Mouse (Mus musculus): ENCODE measurements around the gene Pkp1. TPM values are rescaled to one million over a fixed set of nuclear protein-coding genes. Genes with fewer than 3 reads are reported as not detected.

Pkp1 gene
- polyA plus RNA-seq, 1 experiment from 2014 or later: not detected

- H3K4me3 ChIP-seq (replicated peaks): no peak within 1 kb of the TSS
- H3K4me1 ChIP-seq (replicated peaks): no peaks in the 10 kb centered on the region
- H3K27me3 ChIP-seq: no peaks in the 10 kb centered on the region
- H3K4me2 ChIP-seq (replicated peaks): no peak within 1 kb of the TSS
- H3K9ac ChIP-seq (replicated peaks): no peak within 1 kb of the TSS
- H3K36me3 ChIP-seq: no peaks in the 10 kb centered on the region
- 51% methylated on average over 9 of the region's 9 CpGs for WGBS
- no peak within 1 kb of the TSS for H3K27ac ChIP-seq
- no peaks in the 10 kb centered on the region for H3K9me3 ChIP-seq
- ATAC-seq: no peak
Measured at GRCm38 (mm10) chr1:135835716-135836483, 83.1 kb downstream of the Pkp1 start, which contains the start of gene Tnnt2. Tnnt2 (plus strand) TSS chr1:135836354.

DNA sequence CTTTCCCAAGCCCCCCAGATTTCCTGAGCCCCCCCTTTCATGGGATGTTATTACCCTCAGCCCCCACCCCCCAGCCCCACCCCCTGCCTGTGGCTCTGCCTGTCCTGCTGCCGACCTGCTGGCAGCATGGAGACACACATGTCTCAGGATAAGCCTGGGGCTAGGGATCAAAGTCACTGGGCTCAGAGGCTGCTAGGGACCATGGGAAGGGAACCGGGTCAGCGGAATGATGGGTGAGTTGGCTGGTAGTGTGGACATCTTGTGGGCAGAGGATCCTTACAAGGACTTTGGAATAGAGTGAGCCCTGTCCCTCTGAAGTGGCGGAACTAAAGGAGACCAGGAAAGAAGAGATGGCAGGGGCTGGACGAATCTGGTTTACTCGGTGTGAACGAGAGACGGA is 84.0 kb downstream of the Pkp1 start:
- 82% methylated on average over 8 of the region's 8 CpGs for WGBS
- Histone ChIP-seq H3K27ac (no peak overlapping the region), H3K9ac (replicated peaks) (no peak overlapping the region), H3K36me3 (no peaks in the 10 kb centered on the region), H3K27me3 (no peaks in the 10 kb centered on the region), H3K4me1 (replicated peaks) (no peaks in the 10 kb centered on the region), H3K9me3 (no peaks in the 10 kb centered on the region), H3K4me2 (replicated peaks) (no peak overlapping the region), H3K4me3 (replicated peaks) (no peak overlapping the region)
- ATAC-seq: no peak

DNA sequence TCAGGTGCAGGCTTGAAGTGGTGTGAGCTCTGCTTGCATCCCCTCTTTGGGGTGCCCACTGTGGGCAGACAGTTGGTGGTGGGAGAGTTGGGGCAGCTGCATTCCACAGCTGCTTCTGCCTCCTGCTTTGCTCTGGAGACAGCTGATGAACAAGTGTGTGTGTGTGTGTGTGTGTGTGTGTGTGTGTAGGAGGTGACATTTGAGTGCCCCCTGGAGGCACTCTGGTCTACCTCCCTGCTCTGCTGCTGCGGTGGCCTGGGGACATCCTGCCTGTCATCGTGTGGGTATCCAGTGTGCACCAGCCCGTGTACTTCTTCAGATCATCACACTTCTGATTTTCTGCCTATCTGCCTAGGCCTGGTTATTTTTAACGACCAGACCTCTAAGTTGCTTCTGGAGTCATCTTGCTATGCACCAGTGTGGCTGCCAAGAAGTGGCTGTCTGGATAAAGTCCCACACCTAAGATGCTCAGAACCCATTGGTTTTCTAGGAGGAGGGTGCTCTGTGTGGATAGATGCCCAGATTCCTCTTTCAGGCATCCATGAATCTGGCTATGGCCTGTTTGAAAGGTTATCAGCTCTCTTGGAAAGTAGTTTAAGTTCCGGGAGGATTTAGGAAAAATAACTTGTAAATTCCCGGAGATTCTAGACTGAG is 84.7 kb downstream of the Pkp1 start:
- WGBS: 79% methylated on average over 6 of the region's 6 CpGs

GRCm38 (mm10) chr1:135828918-135829317 is 90.1 kb downstream of the Pkp1 start:
- WGBS: 0% methylated on average over 1 of the region's 1 CpGs
- H3K9me3 ChIP-seq: no peaks in the 10 kb centered on the region
- no peaks in the 10 kb centered on the region for H3K4me1 ChIP-seq (replicated peaks)
- H3K4me3 ChIP-seq (replicated peaks): no peak overlapping the region
- no peaks in the 10 kb centered on the region for H3K36me3 ChIP-seq
- no peak overlapping the region for H3K9ac ChIP-seq (replicated peaks)
- no peak overlapping the region for H3K4me2 ChIP-seq (replicated peaks)
- no peaks in the 10 kb centered on the region for H3K27me3 ChIP-seq
- H3K27ac ChIP-seq: no peak overlapping the region
- no peak for ATAC-seq

More for the DNA sequence above, 84.7 kb downstream of the Pkp1 start:
- H3K9ac ChIP-seq (replicated peaks): no peak overlapping the region
- H3K4me3 ChIP-seq (replicated peaks): no peak overlapping the region
- no peaks in the 10 kb centered on the region for H3K9me3 ChIP-seq
- no peak for ATAC-seq
- no peaks in the 10 kb centered on the region for H3K4me1 ChIP-seq (replicated peaks)
- no peaks in the 10 kb centered on the region for H3K27me3 ChIP-seq
- no peaks in the 10 kb centered on the region for H3K36me3 ChIP-seq
- H3K4me2 ChIP-seq (replicated peaks): no peak overlapping the region
- no peak overlapping the region for H3K27ac ChIP-seq

- Histone ChIP-seq H3K4me1 (replicated peaks) (peaks cover 12% of the 10 kb centered on the region), H3K36me3 (no peaks in the 10 kb centered on the region), H3K9ac (replicated peaks) (no peak overlapping the region), H3K9me3 (no peaks in the 10 kb centered on the region), H3K4me2 (replicated peaks) (no peak overlapping the region), H3K4me3 (replicated peaks) (no peak overlapping the region), H3K27ac (no peak overlapping the region), H3K27me3 (peaks cover 57% of the 10 kb centered on the region)
- no peak for ATAC-seq
- WGBS: 79% methylated on average over 7 of the region's 7 CpGs
Measured at GRCm38 (mm10) chr1:135821780-135822179, 97.2 kb downstream of the Pkp1 start.

Other genes with a start within 250 kb of the Pkp1 start
- 13.9 and 16.0 TPM in 2 replicates for gene Csrp1, start 199.1 kb downstream of the Pkp1 start, polyA plus RNA-seq (2015; fragmentation: Nextera tagmentation; extraction: Ambion mirVana)
- 12.5 and 14.8 TPM in 2 replicates for gene Phlda3, start 153.1 kb downstream of the Pkp1 start, polyA plus RNA-seq (2015; fragmentation: Nextera tagmentation; extraction: Ambion mirVana)
- gene Tnni1, start 139.8 kb downstream of the Pkp1 start, polyA plus RNA-seq (2015; fragmentation: Nextera tagmentation; extraction: Ambion mirVana): 0.20 and 0.34 TPM in 2 replicates
- 0.36 and 0.37 TPM in 2 replicates for gene Lad1, start 100.6 kb downstream of the Pkp1 start, polyA plus RNA-seq (2015; fragmentation: Nextera tagmentation; extraction: Ambion mirVana)
- 0.26 and 0.55 TPM in 2 replicates for gene Tnnt2, start 82.9 kb downstream of the Pkp1 start, polyA plus RNA-seq (2015; fragmentation: Nextera tagmentation; extraction: Ambion mirVana)
- not detected in 2 replicates for gene Igfn1, start 87.1 kb upstream of the Pkp1 start, polyA plus RNA-seq (2015; fragmentation: Nextera tagmentation; extraction: Ambion mirVana)
- 144 and 146 TPM in 2 replicates for gene Tmem9, start 88.9 kb upstream of the Pkp1 start, polyA plus RNA-seq (2015; fragmentation: Nextera tagmentation; extraction: Ambion mirVana)
- gene Ascl5, start 131.6 kb upstream of the Pkp1 start, polyA plus RNA-seq (2015; fragmentation: Nextera tagmentation; extraction: Ambion mirVana): not detected in 2 replicates
- gene Cacna1s, start 133.5 kb upstream of the Pkp1 start, polyA plus RNA-seq (2015; fragmentation: Nextera tagmentation; extraction: Ambion mirVana): 0.22 TPM in 1 of 2 replicates, not detected in the other
- gene Kif21b, start 212.2 kb upstream of the Pkp1 start, polyA plus RNA-seq (2015; fragmentation: Nextera tagmentation; extraction: Ambion mirVana): 44.1 and 49.3 TPM in 2 replicates

All from midbrain, embryonic 13.5 days (tissue).